Mouse (Mus musculus): Measurements from ENCODE around the gene Derl3. TPM values are rescaled to one million over a fixed set of nuclear protein-coding genes. Genes with fewer than 3 reads are reported as not detected.
A peak's percentile ranks its signal among the peaks of the same experiment; 100 is the strongest.

The Derl3 gene
- polyA plus RNA-seq, 1 experiment from 2014 or later = 2.8 TPM

- TF ChIP-seq CTCF (IDR thresholded peaks at IDR 0.05; ENCODE audit: low read depth) = no peak
- WGBS = 83% methylated on average over 5 of the region's 5 CpGs
- Histone ChIP-seq H3K4me3 (replicated peaks; ENCODE audit: low read depth, low read length) (no peak overlapping the region), H3K4me1 (replicated peaks; ENCODE audit: insufficient read depth, low read length) (peaks cover 12% of the 10 kb centered on the region; the same call in 1 of the 2 replicates), H3K27ac (no peak overlapping the region), H3K9ac (ENCODE audit: low read depth, low read length) (no peak overlapping the region), H3K9me3 (replicated peaks; ENCODE audit: low read length) (no peaks in the 10 kb centered on the region), H3K4me2 (ENCODE audit: low read length) (no peak overlapping the region), H3K27me3 (ENCODE audit: insufficient read depth, low read length) (no peaks in the 10 kb centered on the region), H3K36me3 (ENCODE audit: insufficient read depth, low read length) (peaks cover 14% of the 10 kb centered on the region)
- no peak for DNase-seq (ENCODE audit: low spot score)
- ATAC-seq (replicated peaks; ENCODE audit: low FRiP score, low read depth) = no peak
These were observed 25.8 kb downstream of the Derl3 start for GRCm38 (mm10) chr10:75919026-75919425.

- peaks cover 9% of the 10 kb centered on the region; the same call in 1 of the 2 replicates for H3K36me3 ChIP-seq (ENCODE audit: insufficient read depth, low read length)
- no peaks in the 10 kb centered on the region for H3K9me3 ChIP-seq (replicated peaks; ENCODE audit: low read length)
- WGBS = under 1% methylated on average over 76 of the region's 76 CpGs
- ATAC-seq (replicated peaks; ENCODE audit: low FRiP score, low read depth) (peak; percentile 88), DNase-seq (ENCODE audit: low spot score) (peak; percentile 97)
- peaks cover 12% of the 10 kb centered on the region; the same call in 1 of the 2 replicates for H3K4me1 ChIP-seq (replicated peaks; ENCODE audit: insufficient read depth, low read length)
- H3K9ac ChIP-seq (ENCODE audit: low read depth, low read length) = peak within 1 kb of the TSS; percentile 80
- H3K27me3 ChIP-seq (ENCODE audit: insufficient read depth, low read length) = no peaks in the 10 kb centered on the region
- peak within 1 kb of the TSS; percentile 95 for H3K27ac ChIP-seq
- H3K4me3 ChIP-seq (replicated peaks; ENCODE audit: low read depth, low read length) = peak within 1 kb of the TSS; percentile 79
- peak within 1 kb of the TSS; percentile 86 for H3K4me2 ChIP-seq (ENCODE audit: low read length)
- TF ChIP-seq CTCF (IDR thresholded peaks at IDR 0.05; ENCODE audit: low read depth) = no peak
These were observed 28.0 kb downstream of the Derl3 start, which contains the start of gene Smarcb1 for GRCm38 (mm10) chr10:75921026-75921725. Gene Smarcb1 (minus strand): TSS chr10:75921617.

GRCm38 (mm10) chr10:75921726-75922560 is 28.7 kb downstream of the Derl3 start:
- H3K4me2 ChIP-seq (ENCODE audit: low read length) = peak overlapping the region; percentile 86
- H3K9me3 ChIP-seq (replicated peaks; ENCODE audit: low read length) = no peaks in the 10 kb centered on the region
- no peaks in the 10 kb centered on the region for H3K27me3 ChIP-seq (ENCODE audit: insufficient read depth, low read length)
- peak overlapping the region; percentile 95 for H3K27ac ChIP-seq
- DNase-seq (ENCODE audit: low spot score) (no peak), ATAC-seq (replicated peaks; ENCODE audit: low FRiP score, low read depth) (0 out of 2 replicates have a peak, but pooled peaks have one; percentile 31)
- peak overlapping the region; percentile 79 for H3K4me3 ChIP-seq (replicated peaks; ENCODE audit: low read depth, low read length)
- H3K9ac ChIP-seq (ENCODE audit: low read depth, low read length) = peak overlapping the region; percentile 80
- no peak for TF ChIP-seq CTCF (IDR thresholded peaks at IDR 0.05; ENCODE audit: low read depth)
- WGBS = 4% methylated on average over 22 of the region's 22 CpGs
- H3K36me3 ChIP-seq (ENCODE audit: insufficient read depth, low read length) = 0 out of 2 replicates have a peak, but pooled peaks cover 10% of the 10 kb centered on the region
- H3K4me1 ChIP-seq (replicated peaks; ENCODE audit: insufficient read depth, low read length) = peaks cover 12% of the 10 kb centered on the region; the same call in 1 of the 2 replicates

GRCm38 (mm10) chr10:75924324-75924723 is 31.1 kb downstream of the Derl3 start:
- 0 out of 2 replicates have a peak, but pooled peaks cover 10% of the 10 kb centered on the region for H3K36me3 ChIP-seq (ENCODE audit: insufficient read depth, low read length)
- ATAC-seq (replicated peaks; ENCODE audit: low FRiP score, low read depth) (no peak), DNase-seq (ENCODE audit: low spot score) (no peak)

GRCm38 (mm10) chr10:75926396-75926795 is 33.2 kb downstream of the Derl3 start:
- ATAC-seq (replicated peaks; ENCODE audit: low FRiP score, low read depth) = no peak
- 73% methylated on average over 13 of the region's 13 CpGs for WGBS
- H3K36me3 ChIP-seq (ENCODE audit: insufficient read depth, low read length) = 0 out of 2 replicates have a peak, but pooled peaks cover 10% of the 10 kb centered on the region
- no peak for TF ChIP-seq CTCF (IDR thresholded peaks at IDR 0.05; ENCODE audit: low read depth)
- H3K4me2 ChIP-seq (ENCODE audit: low read length) = no peak overlapping the region
- no peak overlapping the region for H3K4me3 ChIP-seq (replicated peaks; ENCODE audit: low read depth, low read length)
- no peak overlapping the region for H3K27ac ChIP-seq
- H3K9me3 ChIP-seq (replicated peaks; ENCODE audit: low read length) = no peaks in the 10 kb centered on the region
- H3K27me3 ChIP-seq (ENCODE audit: insufficient read depth, low read length) = no peaks in the 10 kb centered on the region
- peaks cover 15% of the 10 kb centered on the region; the same call in 1 of the 2 replicates for H3K4me1 ChIP-seq (replicated peaks; ENCODE audit: insufficient read depth, low read length)
- DNase-seq (ENCODE audit: low spot score) = no peak
- H3K9ac ChIP-seq (ENCODE audit: low read depth, low read length) = no peak overlapping the region

More at GRCm38 (mm10) chr10:75924324-75924723, 31.1 kb downstream of the Derl3 start:
- 50% methylated on average over 2 of the region's 2 CpGs for WGBS
- H3K27ac ChIP-seq = no peak overlapping the region
- H3K4me2 ChIP-seq (ENCODE audit: low read length) = no peak overlapping the region
- no peaks in the 10 kb centered on the region for H3K9me3 ChIP-seq (replicated peaks; ENCODE audit: low read length)
- H3K4me1 ChIP-seq (replicated peaks; ENCODE audit: insufficient read depth, low read length) = peaks cover 10% of the 10 kb centered on the region; the same call in 1 of the 2 replicates
- H3K27me3 ChIP-seq (ENCODE audit: insufficient read depth, low read length) = no peaks in the 10 kb centered on the region
- peak; percentile 28; the same call in 1 of the 2 replicates for TF ChIP-seq CTCF (IDR thresholded peaks at IDR 0.05; ENCODE audit: low read depth)
- no peak overlapping the region for H3K9ac ChIP-seq (ENCODE audit: low read depth, low read length)
- H3K4me3 ChIP-seq (replicated peaks; ENCODE audit: low read depth, low read length) = no peak overlapping the region

GRCm38 (mm10) chr10:75930304-75930703 is 37.1 kb downstream of the Derl3 start:
- Histone ChIP-seq H3K27me3 (ENCODE audit: insufficient read depth, low read length) (no peaks in the 10 kb centered on the region), H3K36me3 (ENCODE audit: insufficient read depth, low read length) (0 out of 2 replicates have a peak, but pooled peaks cover 8% of the 10 kb centered on the region), H3K4me2 (ENCODE audit: low read length) (peak overlapping the region; percentile 2; the same call in 1 of the 2 replicates), H3K9me3 (replicated peaks; ENCODE audit: low read length) (no peaks in the 10 kb centered on the region), H3K9ac (ENCODE audit: low read depth, low read length) (no peak overlapping the region), H3K4me1 (replicated peaks; ENCODE audit: insufficient read depth, low read length) (peaks cover 21% of the 10 kb centered on the region), H3K4me3 (replicated peaks; ENCODE audit: low read depth, low read length) (no peak overlapping the region), H3K27ac (no peak overlapping the region)
- no peak for TF ChIP-seq CTCF (IDR thresholded peaks at IDR 0.05; ENCODE audit: low read depth)
- 0 out of 2 replicates have a peak, but pooled peaks have one; percentile 12 for ATAC-seq (replicated peaks; ENCODE audit: low FRiP score, low read depth)
- peak; percentile 73 for DNase-seq (ENCODE audit: low spot score)
- WGBS = 26% methylated on average over 6 of the region's 6 CpGs

Data from kidney, postnatal 0 days (tissue).